Mouse (Mus musculus) liver, postnatal 0 days (tissue): ENCODE measurements at regions not wholly inside any gene's neighbourhood (a gene's known extent, or its start where the extent isn't known, plus 50 kb on each side); places are given as distances from the start of the nearest gene placed in this dataset.

ENCODE experiments used
- ATAC-seq: fragments of 200-750 bp; cut with Nextera tagmentation; 2 replicates; pipeline ENCODE4 v1.8.0; 2017; ENCODE audit warnings: mild to moderate bottlenecking, moderate library complexity
- DNase-seq: peaks from one replicate; pipeline ENCODE4 v3.0.0-alpha.2; 2016
- H3K27ac ChIP-seq: fragments of 300-500 bp; sonication (generic); 2 replicates; pipeline ENCODE4 v1.5.1; 2014; ENCODE audit warnings: antibody characterized with exemption, moderate library complexity, mild to moderate bottlenecking, low read depth
- H3K27me3 ChIP-seq: fragments of 300-500 bp; sonication (generic); 2 replicates; pipeline ENCODE4 v1.6.1; 2014; ENCODE audit warnings: low read length, control low read depth, mixed read lengths; ENCODE audit not compliant: insufficient read depth
- H3K36me3 ChIP-seq: fragments of 300-500 bp; sonication (generic); replicated peaks from 2 replicates; pipeline ENCODE4 v1.6.1; 2014; ENCODE audit warnings: mild to moderate bottlenecking, control low read depth, low read length, moderate library complexity, mixed read lengths; ENCODE audit not compliant: insufficient read depth
- H3K4me1 ChIP-seq: fragments of 300-500 bp; sonication (generic); 2 replicates; pipeline ENCODE4 v1.6.1; 2014; ENCODE audit warnings: antibody characterized with exemption, mild to moderate bottlenecking, control low read depth; ENCODE audit not compliant: insufficient read depth
- H3K4me2 ChIP-seq: fragments of 300-500 bp; sonication (generic); 2 replicates; pipeline ENCODE4 v1.6.1; 2014; ENCODE audit warnings: low read depth, mild to moderate bottlenecking, low read length, moderate library complexity, mixed read lengths
- H3K4me3 ChIP-seq: fragments of 300-500 bp; sonication (generic); 2 replicates; pipeline ENCODE4 v1.5.1; 2014; ENCODE audit warnings: low read depth, low read length
- H3K9ac ChIP-seq: fragments of 300-500 bp; sonication (generic); replicated peaks from 2 replicates; pipeline ENCODE4 v1.6.1; 2014; ENCODE audit warnings: mild to moderate bottlenecking, moderate library complexity
- H3K9me3 ChIP-seq: fragments of 300-500 bp; sonication (generic); 2 replicates; pipeline ENCODE4 v1.6.1; 2016; ENCODE audit warnings: mild to moderate bottlenecking, control low read depth, low read length, mixed read lengths
- CTCF ChIP-seq: sonication (generic); IDR thresholded peaks from 2 replicates; pipeline ENCODE4 v1.5.1; 2016; ENCODE audit warnings: antibody characterized with exemption, low read depth
- EP300 ChIP-seq: IDR thresholded peaks from 2 replicates; pipeline ENCODE4 v1.6.1; 2016; ENCODE audit warnings: antibody characterized with exemption, low read depth, mild to moderate bottlenecking
- WGBS: fragments of 180-500 bp; shearing (Covaris S2); extraction: QIAGEN DNeasy Blood & Tissue Kit; methylation state at CpG from one replicate; pipeline ENCODE4 v1.1.7; 2014; ENCODE audit not compliant: insufficient replicate concordance; 5-methylcytosine and 5-hydroxymethylcytosine counted together

- Histone ChIP-seq H3K27me3 (no peaks in the 10 kb centered on the region), H3K27ac (no peak overlapping the region), H3K4me3 (no peak overlapping the region), H3K4me1 (no peaks in the 10 kb centered on the region), H3K9ac (no peak overlapping the region), H3K9me3 (no peaks in the 10 kb centered on the region), H3K4me2 (no peak overlapping the region), H3K36me3 (no peaks in the 10 kb centered on the region)
- WGBS = 72% methylated on average over 2 of the region's 2 CpGs
- ATAC-seq (no peak), DNase-seq (no peak)
- no peak for TF ChIP-seq CTCF
- no peak for TF ChIP-seq EP300
Measured at GRCm38 (mm10) chrX:166731354-166731753, 145.8 kb upstream of the Egfl6 start.

- H3K9ac ChIP-seq = no peak overlapping the region
- H3K4me2 ChIP-seq = no peak overlapping the region
- WGBS = 82% methylated on average over 2 of the region's 2 CpGs
- no peak for TF ChIP-seq EP300
- TF ChIP-seq CTCF = no peak
- no peaks in the 10 kb centered on the region for H3K36me3 ChIP-seq
- no peaks in the 10 kb centered on the region for H3K4me1 ChIP-seq
- H3K27ac ChIP-seq = no peak overlapping the region
- ATAC-seq = no peak
- H3K27me3 ChIP-seq = no peaks in the 10 kb centered on the region
- DNase-seq = no peak
- H3K9me3 ChIP-seq = no peaks in the 10 kb centered on the region
- no peak overlapping the region for H3K4me3 ChIP-seq
Measured at GRCm38 (mm10) chrX:166728622-166728928, 143.1 kb upstream of the Egfl6 start.

GRCm38 (mm10) chrX:166727823-166728621 lies 142.5 kb upstream of the Egfl6 start:
- TF ChIP-seq CTCF (no peak), EP300 (no peak)
- no peak overlapping the region for H3K9ac ChIP-seq
- ATAC-seq (no peak), DNase-seq (no peak)
- no peak overlapping the region for H3K4me3 ChIP-seq
- H3K4me2 ChIP-seq = no peak overlapping the region
- WGBS = 63% methylated on average over 7 of the region's 7 CpGs
- H3K27me3 ChIP-seq = no peaks in the 10 kb centered on the region
- H3K36me3 ChIP-seq = no peaks in the 10 kb centered on the region
- no peaks in the 10 kb centered on the region for H3K9me3 ChIP-seq
- H3K27ac ChIP-seq = no peak overlapping the region
- no peaks in the 10 kb centered on the region for H3K4me1 ChIP-seq

GRCm38 (mm10) chrX:166725761-166726503 lies 140.4 kb upstream of the Egfl6 start:
- Histone ChIP-seq H3K27me3 (no peaks in the 10 kb centered on the region), H3K27ac (no peak overlapping the region), H3K9ac (no peak overlapping the region), H3K4me2 (no peak overlapping the region), H3K9me3 (no peaks in the 10 kb centered on the region), H3K4me1 (no peaks in the 10 kb centered on the region), H3K36me3 (no peaks in the 10 kb centered on the region), H3K4me3 (no peak overlapping the region)
- 80% methylated on average over 6 of the region's 6 CpGs for WGBS
- no peak for DNase-seq
- TF ChIP-seq EP300 (no peak), CTCF (no peak)
- ATAC-seq = no peak

GRCm38 (mm10) chrX:166718075-166718474 lies 132.6 kb upstream of the Egfl6 start:
- no peak overlapping the region for H3K9ac ChIP-seq
- no peak overlapping the region for H3K27ac ChIP-seq
- TF ChIP-seq CTCF (no peak), EP300 (no peak)
- H3K4me1 ChIP-seq = no peaks in the 10 kb centered on the region
- no peaks in the 10 kb centered on the region for H3K27me3 ChIP-seq
- DNase-seq = no peak
- H3K36me3 ChIP-seq = no peaks in the 10 kb centered on the region
- H3K4me3 ChIP-seq = no peak overlapping the region
- no peak for ATAC-seq
- H3K9me3 ChIP-seq = no peaks in the 10 kb centered on the region
- no peak overlapping the region for H3K4me2 ChIP-seq

- Histone ChIP-seq H3K4me1 (no peaks in the 10 kb centered on the region), H3K36me3 (no peaks in the 10 kb centered on the region), H3K27me3 (no peaks in the 10 kb centered on the region), H3K4me2 (no peak overlapping the region), H3K9me3 (no peaks in the 10 kb centered on the region), H3K27ac (no peak overlapping the region), H3K4me3 (no peak overlapping the region), H3K9ac (no peak overlapping the region)
- 67% methylated on average over 2 of the region's 2 CpGs for WGBS
- TF ChIP-seq CTCF (no peak), EP300 (no peak)
- DNase-seq (no peak), ATAC-seq (no peak)
Measured at GRCm38 (mm10) chrX:166709306-166709705, 123.8 kb upstream of the Egfl6 start.
